Mouse (Mus musculus) kidney, embryonic 15.5 days (tissue): ENCODE data around the gene Il17rb. TPM values are rescaled to one million over a fixed set of nuclear protein-coding genes. Genes with fewer than 3 reads are reported as not detected.

Experiments used
- microRNA-seq: library from miRNA; unstranded; fragments of <30 nt; microRNA quantifications from one replicate; pipeline ENCODE4, GENCODE M21; 2016
- polyA plus RNA-seq: library from polyadenylated mRNA; unstranded; fragments of >200 nt; fragmentation: Nextera tagmentation; extraction: Ambion mirVana; gene quantifications from 2 replicates; pipeline ENCODE4 v1.2.1, GENCODE M21; 2015

Gene Il17rb
- polyA plus RNA-seq, 1 experiment from 2014 or later, result 1.2 TPM

Small RNA genes lying within 50 kb of the gene (microRNA-seq; reads per million reads assigned to microRNA genes)
- gene Mir6947, result not detected

Other genes starting within 250 kb of the Il17rb start
- 263 and 288 TPM in 2 replicates for gene Selenok, start 40.6 kb downstream of the Il17rb start, polyA plus RNA-seq
- 70.0 and 71.2 TPM in 2 replicates for gene Actr8, start 30.6 kb downstream of the Il17rb start, polyA plus RNA-seq
- gene Chdh, start 127 bp upstream of the Il17rb start, polyA plus RNA-seq, result 1.4 and 1.6 TPM in 2 replicates